Mouse (Mus musculus): ENCODE results near the gene Gucy2g.

Gene Gucy2g

GRCm38 (mm10) chr19:55247991-55248520 lies 7.0 kb upstream of the Gucy2g start:
- DNase-seq (ENCODE audit: low spot score in 2 of 2), result no peak

DNA sequence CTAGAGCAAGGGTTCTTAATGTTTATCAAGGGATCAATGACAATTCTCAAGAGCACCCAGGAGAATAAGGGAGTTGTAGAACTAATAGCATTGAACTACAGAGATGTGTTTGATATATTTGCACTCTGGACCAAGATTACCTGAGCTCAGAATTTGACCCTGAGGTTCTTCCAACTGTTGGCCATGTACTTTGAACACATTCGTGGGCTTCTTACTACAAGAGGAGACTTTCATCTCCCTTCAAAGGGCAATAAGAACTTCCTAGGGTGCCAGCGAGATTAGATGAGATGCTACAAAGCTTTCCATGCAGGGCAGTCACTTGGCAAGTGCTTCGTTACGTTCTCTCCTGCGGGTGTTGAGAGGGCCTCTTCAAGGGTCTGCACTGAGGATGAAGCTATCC lies 6.5 kb upstream of the Gucy2g start:
- no peak for DNase-seq (ENCODE audit: low spot score in 2 of 2)

GRCm38 (mm10) chr19:55244791-55245231 lies 3.8 kb upstream of the Gucy2g start:
- peak in 1 of 2 experiments; percentile 39 for DNase-seq (ENCODE audit: low spot score in 2 of 2)

DNA sequence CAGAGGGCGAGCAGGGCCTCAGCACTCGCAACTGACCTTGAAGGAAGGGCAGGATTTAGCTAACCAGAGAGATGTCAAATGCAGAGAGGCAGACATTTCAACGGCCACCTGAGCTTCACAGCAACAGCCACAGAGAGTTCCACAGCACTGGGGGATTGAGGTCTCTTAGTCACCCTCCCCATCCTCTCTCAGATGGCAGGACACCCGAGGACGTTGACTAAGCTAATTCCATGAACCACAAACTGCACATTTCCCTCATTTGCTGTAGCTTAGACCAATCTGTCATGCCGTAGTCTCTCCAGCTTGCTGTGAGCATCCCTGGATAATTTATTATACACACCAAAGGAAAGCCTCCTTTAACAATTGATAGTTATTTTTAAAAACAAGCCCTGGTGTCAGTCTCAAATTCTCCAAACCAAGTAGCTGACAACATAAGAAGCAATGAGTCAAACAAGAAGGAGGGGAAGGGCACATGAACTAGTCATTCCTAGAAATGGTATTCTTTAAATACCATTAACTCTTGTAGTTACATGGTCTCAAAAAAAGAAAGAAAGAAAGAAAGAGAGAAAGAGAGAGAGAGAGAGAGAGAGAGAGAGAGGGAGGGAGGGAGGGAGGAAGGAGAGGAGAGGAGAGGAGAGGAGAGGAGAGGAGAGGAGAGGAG lies 1.1 kb downstream of the Gucy2g start:
- DNase-seq (ENCODE audit: low spot score in 2 of 2), result no peak

GRCm38 (mm10) chr19:55236564-55236963 lies 4.5 kb downstream of the Gucy2g start:
- no peak for DNase-seq (ENCODE audit: low spot score in 2 of 2)

GRCm38 (mm10) chr19:55236026-55236425 lies 5.0 kb downstream of the Gucy2g start:
- no peak for DNase-seq (ENCODE audit: low spot score in 2 of 2)

DNA sequence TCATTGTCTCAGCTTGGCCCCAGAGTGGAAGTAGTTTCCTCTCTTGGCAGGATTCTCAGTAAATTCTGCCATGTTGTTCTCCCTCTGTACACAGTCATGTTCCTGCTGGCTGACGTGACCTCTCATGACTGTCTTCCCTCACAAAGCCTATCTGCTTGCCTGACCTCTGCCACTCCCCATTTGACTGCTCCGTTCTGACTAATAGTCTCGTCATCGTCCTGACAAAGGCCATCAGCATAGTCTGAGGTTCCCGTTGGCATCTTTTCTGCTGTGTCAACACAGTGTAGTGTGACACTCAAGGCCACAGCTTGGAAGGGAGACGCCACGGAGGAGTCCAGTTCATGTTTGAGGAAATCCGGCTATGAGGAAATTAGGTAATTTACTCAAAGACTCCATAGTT lies 8.9 kb downstream of the Gucy2g start:
- peak in 1 of 2 experiments; percentile 42 for DNase-seq (ENCODE audit: low spot score in 2 of 2)

DNA sequence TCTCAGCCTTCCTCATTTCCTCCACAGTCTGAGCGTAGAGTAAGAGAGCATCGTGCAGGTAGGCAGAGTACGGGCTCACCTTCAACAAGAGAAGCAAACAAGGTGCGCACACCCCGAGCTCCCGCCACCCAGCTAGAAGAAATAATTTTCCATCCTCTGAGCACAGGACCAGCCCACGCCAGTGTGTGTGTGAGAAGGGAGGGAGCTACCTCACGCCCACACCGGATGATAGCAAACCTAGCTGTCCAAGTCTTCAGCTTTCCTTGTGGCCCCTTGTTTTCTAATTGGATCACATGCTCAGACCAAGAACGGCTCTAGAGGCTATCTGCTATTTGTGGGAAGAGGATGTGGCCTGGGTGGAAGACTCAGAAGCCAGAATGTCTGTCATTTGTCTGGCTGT lies 10.0 kb downstream of the Gucy2g start:
- DNase-seq (ENCODE audit: low spot score in 2 of 2), result no peak

DNA sequence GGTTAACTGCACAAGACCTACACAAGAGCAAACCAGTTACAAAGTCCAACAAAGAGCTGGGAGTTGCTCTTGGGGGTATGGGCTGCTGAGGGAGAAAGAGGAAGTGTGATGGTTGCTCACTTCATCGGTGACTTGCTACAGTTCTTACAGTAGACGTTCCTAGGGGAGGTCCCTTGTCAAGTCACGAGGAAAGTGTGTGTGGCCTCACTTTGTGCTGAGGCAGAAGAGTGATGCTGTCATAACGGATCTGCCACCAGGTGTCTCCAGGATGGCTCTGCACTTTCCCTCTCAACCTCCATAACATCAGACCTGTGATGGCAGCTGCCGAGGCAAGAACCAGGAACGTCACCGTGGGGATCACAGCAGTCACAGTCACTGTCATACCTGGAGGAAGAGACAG lies 13.9 kb downstream of the Gucy2g start:
- no peak for DNase-seq (ENCODE audit: low spot score in 2 of 2)

- DNase-seq (ENCODE audit: low spot score in 2 of 2), result no peak
Observed at GRCm38 (mm10) chr19:55226621-55227020, 14.4 kb downstream of the Gucy2g start.

DNA sequence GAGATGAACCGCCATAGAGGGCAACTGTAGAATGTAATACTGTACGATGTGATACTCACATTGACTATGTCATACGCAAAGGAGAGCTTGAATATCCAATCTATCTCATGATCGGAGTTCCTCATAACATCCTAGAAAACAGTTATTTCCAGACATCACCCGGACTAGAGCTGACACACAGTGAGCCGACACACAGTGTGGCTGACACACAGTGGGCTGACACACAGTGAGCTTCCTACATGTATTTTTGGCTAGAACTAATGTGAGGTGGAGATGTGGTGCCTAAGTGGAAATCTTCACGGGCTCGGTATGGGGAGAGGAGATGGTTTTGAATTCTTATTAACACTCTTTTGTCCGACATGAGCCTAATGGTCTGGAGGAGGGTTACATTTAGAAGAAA lies 18.8 kb downstream of the Gucy2g start:
- DNase-seq (ENCODE audit: low spot score in 2 of 2), result no peak

- no peak for DNase-seq (ENCODE audit: low spot score in 2 of 2)
Observed at GRCm38 (mm10) chr19:55221208-55221607, 19.8 kb downstream of the Gucy2g start.

DNA sequence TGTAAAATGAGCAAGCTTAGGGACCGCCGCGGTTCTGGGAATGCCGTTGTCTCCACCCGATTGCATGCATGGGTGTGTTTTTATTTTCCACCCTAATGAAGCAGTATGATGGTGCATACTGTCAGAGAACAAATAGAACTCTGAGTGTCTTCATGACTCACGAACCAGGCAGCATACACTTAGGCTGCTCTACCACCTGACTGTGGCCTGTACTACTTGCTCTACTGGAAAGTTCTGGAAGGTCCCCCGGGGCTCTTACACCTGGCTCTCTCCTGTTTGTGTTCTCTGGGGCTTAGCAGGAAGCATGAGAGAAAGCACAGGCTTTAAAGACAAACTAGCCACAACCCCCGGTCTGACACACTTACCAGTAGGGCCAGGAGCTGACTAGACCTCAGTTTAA lies 21.7 kb downstream of the Gucy2g start:
- DNase-seq (ENCODE audit: low spot score in 2 of 2), result peak in 1 of 2 experiments; percentile 43

DNA sequence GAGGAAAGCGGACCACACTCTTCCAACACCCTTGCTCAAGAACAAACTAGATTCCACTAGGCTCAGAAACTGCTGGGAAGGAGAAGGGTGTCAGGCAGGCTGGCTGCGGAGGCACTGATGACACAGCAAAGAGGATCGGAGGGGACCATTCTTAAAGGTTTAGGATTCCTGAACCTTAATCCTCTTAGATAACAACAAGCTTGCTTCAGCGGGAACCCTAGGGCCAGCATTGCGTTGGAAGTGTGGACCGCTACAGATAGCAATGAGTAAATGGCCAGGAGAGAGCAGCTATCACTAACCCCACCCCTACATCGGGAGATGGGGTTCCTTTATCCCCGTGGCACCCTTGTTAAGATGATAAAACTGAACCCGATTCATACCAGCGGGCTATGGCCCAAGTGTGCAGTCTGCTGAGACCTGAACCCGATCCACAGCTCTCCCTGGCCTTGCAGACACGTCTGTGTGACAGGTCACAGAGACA lies 22.3 kb downstream of the Gucy2g start:
- DNase-seq (ENCODE audit: low spot score in 2 of 2), result no peak

- DNase-seq (ENCODE audit: low spot score in 2 of 2), result peak; percentile 75
Observed at GRCm38 (mm10) chr19:55218192-55218739, 22.8 kb downstream of the Gucy2g start.

DNA sequence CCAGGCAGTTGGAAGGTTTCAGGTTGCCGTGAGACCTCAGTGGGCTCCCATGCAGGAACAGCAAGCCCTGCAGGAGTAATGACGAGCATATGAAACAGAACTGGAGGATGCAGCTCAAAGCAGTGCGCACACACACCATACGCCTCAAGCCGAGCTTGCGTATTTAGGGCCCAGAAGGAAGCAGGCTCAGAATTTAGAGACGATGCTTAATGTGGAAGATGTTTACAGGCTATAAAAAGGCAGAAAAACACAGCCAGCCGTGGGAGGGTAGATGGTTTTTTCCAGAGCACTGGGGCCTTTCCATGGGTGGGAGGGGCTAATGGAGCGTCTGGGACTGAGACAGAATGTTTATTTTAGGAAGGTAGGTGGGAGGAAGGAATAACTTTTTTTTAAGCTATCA lies 23.7 kb downstream of the Gucy2g start:
- no peak for DNase-seq (ENCODE audit: low spot score in 2 of 2)

DNA sequence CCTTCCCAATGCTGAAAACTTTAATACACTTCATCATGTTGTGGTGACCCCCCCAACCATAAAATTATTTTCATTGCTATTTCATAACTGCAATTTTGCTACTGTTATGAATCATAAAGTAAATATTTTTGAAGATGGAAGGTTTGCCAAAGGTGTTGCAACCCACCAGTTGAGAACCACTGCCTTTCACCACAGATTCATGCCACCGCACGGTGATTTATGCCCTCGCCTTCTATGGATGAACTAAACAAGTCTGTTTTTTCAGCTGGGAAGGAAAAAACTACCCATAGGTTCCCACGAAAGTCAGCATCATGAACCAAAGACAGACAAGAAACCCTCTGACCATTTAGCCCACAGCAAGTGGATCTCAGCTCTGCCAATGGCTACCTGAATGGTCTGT lies 24.2 kb downstream of the Gucy2g start:
- DNase-seq (ENCODE audit: low spot score in 2 of 2), result peak in 1 of 2 experiments; percentile 47

DNA sequence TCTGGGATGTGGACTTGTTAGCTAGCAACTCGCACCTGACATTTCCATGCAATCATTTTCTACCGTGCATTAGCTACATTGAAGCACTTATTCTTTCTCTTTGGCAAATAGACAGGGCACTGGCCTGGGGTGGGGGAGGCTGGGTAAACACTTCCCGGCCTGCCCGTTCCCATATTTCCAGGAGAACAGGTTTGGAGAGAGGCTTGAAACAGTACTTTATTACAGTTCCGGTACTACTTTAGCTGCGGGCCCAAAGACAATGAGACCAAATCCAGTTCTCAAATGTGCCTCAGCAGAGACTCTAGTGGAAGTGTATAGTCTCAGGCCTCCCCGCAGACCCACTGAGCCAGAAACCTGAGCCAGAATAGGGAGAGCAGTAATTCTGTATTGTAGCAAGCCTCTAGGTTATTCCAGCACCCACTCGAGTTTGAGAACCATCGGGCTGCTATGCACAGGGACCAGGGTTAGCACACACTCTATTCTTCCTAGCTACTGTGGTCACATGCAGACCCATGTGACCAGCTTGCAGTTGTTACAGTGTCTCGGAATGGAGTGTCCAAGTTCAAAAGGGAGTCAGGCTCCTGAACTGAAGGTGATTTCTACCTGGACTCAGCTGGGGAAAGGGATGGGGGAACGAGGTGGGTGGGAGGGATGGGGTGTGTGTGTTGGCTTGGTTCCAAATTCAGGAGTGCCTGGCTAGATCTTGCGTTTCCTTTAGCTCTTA lies 27.3 kb downstream of the Gucy2g start:
- DNase-seq (ENCODE audit: low spot score in 2 of 2), result peak in 1 of 2 experiments; percentile 46

GRCm38 (mm10) chr19:55211698-55212097 lies 29.3 kb downstream of the Gucy2g start:
- no peak for DNase-seq (ENCODE audit: low spot score in 2 of 2)

- no peak for DNase-seq (ENCODE audit: low spot score in 2 of 2)
Observed at GRCm38 (mm10) chr19:55209084-55209483, 32.0 kb downstream of the Gucy2g start.

DNA sequence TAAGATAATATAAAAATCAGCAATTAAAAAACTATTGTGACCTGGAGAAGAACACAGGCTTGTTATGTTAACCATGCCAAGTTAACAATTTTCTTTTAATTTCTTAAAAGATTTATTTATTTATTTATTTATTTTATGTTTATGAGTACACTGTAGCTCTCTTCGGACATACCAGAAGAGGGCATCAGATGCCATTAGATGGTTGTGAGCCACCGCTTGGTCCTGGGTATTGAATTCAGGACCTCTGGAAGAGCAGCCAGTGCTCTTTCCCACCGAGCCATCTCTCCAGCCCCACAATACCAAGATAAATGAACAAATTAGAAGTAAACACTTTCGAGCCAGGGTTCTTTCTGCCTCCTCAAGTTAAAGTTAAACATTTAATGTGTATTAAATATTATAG lies 32.4 kb downstream of the Gucy2g start:
- DNase-seq (ENCODE audit: low spot score in 2 of 2), result no peak

DNA sequence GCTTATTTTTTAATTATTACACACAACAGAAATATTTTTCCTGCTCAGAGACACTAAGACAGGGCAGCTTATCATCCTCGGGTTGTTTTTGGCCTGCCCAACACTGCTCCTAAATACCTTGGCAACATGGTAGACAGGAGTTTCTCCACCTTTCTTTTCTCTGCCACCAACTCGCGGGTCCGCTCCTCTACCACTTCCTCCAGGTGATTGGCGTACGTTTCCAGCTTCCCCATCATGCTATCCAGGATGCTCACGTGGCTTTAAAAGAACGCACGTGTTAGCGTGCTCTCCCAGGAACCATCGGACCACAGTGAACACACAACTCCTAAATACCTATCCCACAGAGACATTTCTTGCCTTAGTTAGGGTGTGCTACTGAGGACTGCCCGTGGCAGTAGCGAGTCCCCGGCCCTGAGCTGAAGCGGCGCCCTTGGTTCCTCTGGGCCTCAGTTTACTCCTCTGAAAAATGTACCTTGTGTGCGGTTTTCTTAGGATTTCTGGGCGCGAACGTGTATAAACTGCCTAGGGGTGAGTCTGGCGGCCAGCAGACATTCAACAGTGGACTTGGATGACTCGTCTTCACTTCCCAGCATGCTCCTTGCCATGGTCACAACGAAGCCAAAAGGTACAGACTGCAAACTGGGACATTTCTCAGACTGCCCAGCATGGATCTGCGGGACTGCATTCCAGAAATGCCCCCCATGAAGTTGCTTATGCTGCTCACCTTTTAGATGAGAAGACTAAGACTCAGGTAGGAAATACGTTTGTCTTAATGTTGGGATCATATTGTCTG lies 33.1 kb downstream of the Gucy2g start:
- no peak for DNase-seq (ENCODE audit: low spot score in 2 of 2)
